Mouse (Mus musculus) liver, embryonic 14.5 days (tissue): ENCODE results near the gene Sos2. TPM values are rescaled to one million over a fixed set of nuclear protein-coding genes. Genes with fewer than 3 reads are reported as not detected.
"Not testable (repeated sequence)": the region's sequence is repeated elsewhere in the genome, so short reads cannot be mapped to it uniquely, and the experiment has no call there.

Source experiments
- ATAC-seq: fragments of 200-750 bp; cut with Nextera tagmentation; 2 replicates; pipeline ENCODE4 v1.8.0; 2017; ENCODE audit warnings: moderate number of reproducible peaks, mild to moderate bottlenecking, moderate library complexity; ENCODE audit not compliant: insufficient read depth
- DNase-seq, 3 experiments: peaks; one replicate each; pipeline ENCODE4 v3.0.0-alpha.2; 2012 to 2013; ENCODE audit warnings: low read depth in 3 of 3, low spot score in 3 of 3
- H3K27ac ChIP-seq: fragments of 300-500 bp; sonication (generic); 2 replicates; pipeline ENCODE4 v1.5.1; 2014; ENCODE audit warnings: moderate library complexity, mild to moderate bottlenecking, control low read depth, inconsistent platforms
- H3K27me3 ChIP-seq: fragments of 300-500 bp; sonication (generic); 2 replicates; pipeline ENCODE4 v1.6.1; 2014; ENCODE audit warnings: mild to moderate bottlenecking, low read length, moderate library complexity; ENCODE audit not compliant: control insufficient read depth, insufficient read depth
- H3K36me3 ChIP-seq: fragments of 300-500 bp; sonication (generic); replicated peaks from 2 replicates; pipeline ENCODE4 v1.6.1; 2014; ENCODE audit warnings: low read depth; ENCODE audit not compliant: control insufficient read depth, insufficient read depth
- H3K4me1 ChIP-seq, 2 experiments: fragments of 200-500 bp in 1 of 2; fragments of 300-500 bp in 1 of 2; sonication (generic) in 1 of 2; replicated peaks; 2 replicates each; pipeline ENCODE4 v1.6.1; 2012 to 2014; ENCODE audit warnings: antibody characterized with exemption in 1 of 2, inconsistent platforms in 1 of 2, low read length in 1 of 2; ENCODE audit not compliant: control insufficient read depth in 2 of 2, insufficient read depth in 2 of 2
- H3K4me2 ChIP-seq: fragments of 300-500 bp; sonication (generic); 2 replicates; pipeline ENCODE4 v1.6.1; 2014; ENCODE audit warnings: low read depth, mild to moderate bottlenecking, control low read depth, moderate library complexity
- H3K4me3 ChIP-seq, 2 experiments: fragments of 200-500 bp in 1 of 2; fragments of 300-500 bp in 1 of 2; sonication (generic) in 1 of 2; 2 replicates each; pipeline ENCODE4 v1.5.1; 2012 to 2014; ENCODE audit warnings: low read depth in 2 of 2, low read length in 2 of 2, mild to moderate bottlenecking in 2 of 2, control low read depth in 1 of 2, inconsistent platforms in 1 of 2, moderate library complexity in 1 of 2; ENCODE audit not compliant: insufficient read depth in 1 of 2
- H3K9ac ChIP-seq: fragments of 300-500 bp; sonication (generic); replicated peaks from 2 replicates; pipeline ENCODE4 v1.6.1; 2014; ENCODE audit warnings: mild to moderate bottlenecking, control low read depth, moderate library complexity
- H3K9me3 ChIP-seq: fragments of 300-500 bp; sonication (generic); 2 replicates; pipeline ENCODE4 v1.6.1; 2016; ENCODE audit warnings: low read length, mixed read lengths; ENCODE audit not compliant: control insufficient read depth
- CTCF ChIP-seq: IDR thresholded peaks from 2 replicates; pipeline ENCODE4 v1.5.1; 2016; ENCODE audit warnings: antibody characterized with exemption, low read depth, control low read depth
- EP300 ChIP-seq: IDR thresholded peaks from 2 replicates; pipeline ENCODE4 v1.6.1; 2016; ENCODE audit warnings: antibody characterized with exemption, low read depth
- WGBS: fragments of 180-500 bp; shearing (Covaris S2); extraction: QIAGEN DNeasy Blood & Tissue Kit; methylation state at CpG from one replicate; pipeline ENCODE4 v1.1.7; 2014; ENCODE audit not compliant: insufficient replicate concordance; 5-methylcytosine and 5-hydroxymethylcytosine counted together
- polyA plus RNA-seq, 2 experiments: library from polyadenylated mRNA; depleted of rRNA in 1 of 2; stranded (reverse) in 1 of 2; unstranded in 1 of 2; fragments of >200 nt; fragmentation: Nextera tagmentation in 1 of 2; extraction: Ambion mirVana in 1 of 2; gene quantifications; 2 replicates each; pipeline versions ENCODE4 v1.2.1 to v1.2.3; 2012 to 2014

Sos2 gene
- polyA plus RNA-seq, 2 experiments = 3.6 to 7.6 TPM

DNA sequence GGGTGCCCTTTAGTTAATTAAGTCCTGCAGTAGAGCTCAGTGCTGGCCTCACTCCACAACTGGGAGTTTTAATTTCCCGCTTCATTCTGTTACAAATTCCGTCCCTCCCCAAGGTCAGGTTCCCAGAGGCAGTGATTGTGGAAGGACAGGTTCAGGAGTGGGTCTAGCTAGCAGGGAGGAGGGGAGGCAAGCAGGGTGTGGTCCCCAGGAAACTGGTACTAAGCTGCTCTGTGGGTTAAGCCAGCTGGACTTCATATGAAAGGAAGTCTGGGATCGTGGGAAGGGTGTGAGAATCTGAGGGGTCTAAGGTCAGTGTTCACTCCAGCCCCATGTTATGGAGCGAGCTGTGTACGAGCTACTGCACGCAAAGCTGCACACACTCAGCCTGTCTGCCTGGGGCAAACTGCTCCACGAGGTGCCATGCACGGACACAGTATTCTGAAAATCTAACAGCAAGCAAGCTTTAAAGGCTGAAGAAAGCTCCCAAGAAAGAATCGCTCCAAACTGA is 105.5 kb downstream of the Sos2 start:
- ATAC-seq (no peak), DNase-seq (no peak)
- WGBS = 78% methylated on average over 9 of the region's 9 CpGs
- H3K9me3 ChIP-seq = no peaks in the 10 kb centered on the region
- H3K27ac ChIP-seq = no peak overlapping the region
- no peak overlapping the region for H3K4me2 ChIP-seq
- H3K36me3 ChIP-seq = peaks cover 5% of the 10 kb centered on the region
- peaks cover 6 to 12% of the 10 kb centered on the region in 2 experiments for H3K4me1 ChIP-seq
- TF ChIP-seq EP300 = no peak
- TF ChIP-seq CTCF = no peak
- H3K27me3 ChIP-seq = no peaks in the 10 kb centered on the region
- no peak overlapping the region for H3K4me3 ChIP-seq
- no peak overlapping the region for H3K9ac ChIP-seq

DNA sequence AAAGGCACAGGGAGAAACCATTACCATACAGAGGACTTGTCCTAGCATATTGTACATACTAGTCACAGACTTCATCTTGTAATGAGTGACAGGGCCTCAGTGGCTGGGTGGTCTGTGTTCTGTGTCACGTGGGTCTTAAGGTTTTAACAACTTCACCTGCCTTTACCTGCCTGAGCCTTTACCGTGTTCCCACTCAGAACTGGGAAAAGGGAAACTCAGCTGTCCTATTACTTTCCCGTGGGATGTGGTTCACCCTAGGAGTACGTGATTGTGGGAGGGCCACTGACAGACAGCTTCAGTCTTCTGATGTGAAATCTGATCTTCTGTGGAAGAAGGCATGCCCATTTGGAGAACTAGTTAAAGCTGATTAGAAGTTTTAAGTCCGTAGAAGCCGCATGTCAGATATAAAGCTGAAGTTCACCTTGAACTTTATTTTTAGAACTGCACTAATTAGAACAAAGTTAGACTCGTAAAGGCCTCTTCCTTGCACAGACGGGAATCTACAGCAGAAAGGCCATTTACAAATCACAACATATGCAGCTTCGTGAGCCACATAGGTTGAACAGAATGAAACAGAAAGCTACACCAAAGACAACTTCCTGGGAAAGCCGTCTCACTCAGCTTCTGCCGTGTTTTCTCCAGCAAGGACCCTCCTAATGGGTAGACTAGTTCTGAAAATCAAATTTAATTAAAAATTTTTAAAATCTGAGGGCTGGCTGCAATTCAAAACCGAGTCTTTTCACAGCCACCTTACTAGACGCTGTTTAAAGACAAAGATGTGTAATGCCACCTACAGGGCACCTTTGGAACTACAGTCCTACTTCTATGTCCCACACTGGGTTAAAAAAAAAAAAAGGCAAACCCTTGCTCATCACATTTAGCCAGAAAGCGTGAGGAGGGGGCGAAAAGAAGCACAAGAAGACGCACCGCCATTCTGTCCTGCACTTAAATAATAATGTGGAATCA is 107.5 kb downstream of the Sos2 start:
- Histone ChIP-seq H3K4me2 (peak overlapping the region; percentile 54), H3K9ac (0 out of 2 replicates have a peak overlapping the region, but pooled peaks have one; percentile 9), H3K27me3 (no peaks in the 10 kb centered on the region), H3K36me3 (no peaks in the 10 kb centered on the region; the same call in 1 of the 2 replicates), H3K9me3 (no peaks in the 10 kb centered on the region), H3K4me1 (0 out of 4 replicates have a peak, but pooled peaks cover 0 to 5% of the 10 kb centered on the region in 2 experiments), H3K27ac (no peak overlapping the region), H3K4me3 (peak overlapping the region in 1 of 2 experiments; percentile 27; a peak in 1 of 4 replicates)
- ATAC-seq (peak; percentile 25; the same call in 1 of the 2 replicates), DNase-seq (peak; percentile 50 to 61 (median 58))
- 28% methylated on average over 17 of the region's 17 CpGs for WGBS
- TF ChIP-seq EP300 (no peak), CTCF (peak; percentile 72)

DNA sequence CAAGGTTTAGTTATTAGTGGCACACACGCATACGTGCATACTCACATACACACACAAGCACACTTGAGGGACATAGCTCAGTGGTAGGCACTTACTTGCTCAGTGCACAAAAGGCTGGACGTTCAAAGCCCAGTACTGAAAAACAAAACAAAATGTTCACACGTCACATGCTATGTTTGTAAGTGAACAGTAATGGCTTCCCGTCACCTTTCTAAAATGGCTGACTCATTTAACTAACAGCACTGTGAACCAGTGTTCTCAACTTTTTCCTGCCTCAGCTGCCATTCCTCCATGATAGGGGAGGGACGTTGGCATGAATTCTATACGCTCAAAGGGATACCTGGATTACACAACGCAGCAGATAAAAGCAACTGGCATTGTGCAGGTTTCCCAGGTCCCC is 108.4 kb downstream of the Sos2 start:
- Histone ChIP-seq H3K27me3 (no peaks in the 10 kb centered on the region), H3K4me2 (no peak overlapping the region), H3K27ac (no peak overlapping the region), H3K9ac (no peak overlapping the region), H3K9me3 (no peaks in the 10 kb centered on the region), H3K4me1 (0 out of 4 replicates have a peak, but pooled peaks cover 0 to 5% of the 10 kb centered on the region in 2 experiments), H3K36me3 (no peaks in the 10 kb centered on the region; the same call in 1 of the 2 replicates), H3K4me3 (no peak overlapping the region)
- DNase-seq = no peak
- WGBS = 82% methylated on average over 8 of the region's 8 CpGs
- no peak for TF ChIP-seq CTCF
- TF ChIP-seq EP300 = no peak
- ATAC-seq = no peak

DNA sequence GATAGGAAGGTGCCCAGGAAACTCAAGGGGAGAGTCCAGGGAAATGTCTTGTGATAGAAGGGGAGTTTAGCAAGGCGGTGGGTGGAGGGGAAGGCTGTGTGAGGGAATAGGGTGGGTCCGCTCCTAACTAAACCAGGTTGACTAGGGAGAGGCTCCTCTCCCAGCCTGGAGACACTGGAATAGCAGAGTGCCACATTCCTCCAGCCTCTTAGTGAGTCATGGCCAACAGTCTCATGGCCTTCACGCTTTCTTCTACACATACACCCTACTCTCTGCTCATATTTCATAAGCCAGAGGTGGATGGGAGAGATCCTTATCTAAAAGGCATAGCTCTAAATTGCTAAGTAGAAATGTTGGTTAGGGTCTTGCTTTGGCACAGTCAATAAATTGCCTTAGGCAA is 111.7 kb downstream of the Sos2 start:
- Histone ChIP-seq H3K9ac (no peak overlapping the region), H3K4me2 (no peak overlapping the region), H3K4me3 (no peak overlapping the region), H3K27me3 (no peaks in the 10 kb centered on the region), H3K27ac (no peak overlapping the region), H3K4me1 (0 out of 4 replicates have a peak, but pooled peaks cover 0 to 5% of the 10 kb centered on the region in 2 experiments), H3K9me3 (no peaks in the 10 kb centered on the region), H3K36me3 (no peaks in the 10 kb centered on the region)
- TF ChIP-seq EP300 (no peak), CTCF (no peak)
- ATAC-seq (no peak), DNase-seq (no peak)
- 85% methylated on average over 3 of the region's 3 CpGs for WGBS

DNA sequence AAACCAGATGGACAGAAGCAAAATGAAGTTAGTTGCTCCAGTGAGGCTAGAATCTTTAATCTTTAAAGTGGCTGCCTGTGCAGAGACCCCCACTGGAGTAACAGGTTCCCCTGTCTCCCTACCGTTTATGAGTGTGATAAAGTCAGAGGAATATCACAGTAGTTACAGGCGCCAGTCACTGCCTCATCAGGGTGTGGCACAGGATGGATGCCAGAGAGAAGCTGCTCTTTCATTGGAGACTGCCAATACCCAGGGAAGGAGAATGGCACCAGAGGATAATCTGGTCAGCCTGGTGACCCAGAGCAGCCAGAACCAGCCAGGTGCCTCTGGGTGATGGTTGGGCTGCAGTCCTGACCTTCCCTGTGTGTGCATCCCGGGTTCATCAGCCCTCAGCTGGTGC is 113.4 kb downstream of the Sos2 start:
- Histone ChIP-seq H3K4me1 (no peaks in the 10 kb centered on the region), H3K4me2 (no peak overlapping the region), H3K27ac (no peak overlapping the region), H3K9ac (no peak overlapping the region), H3K9me3 (no peaks in the 10 kb centered on the region), H3K36me3 (no peaks in the 10 kb centered on the region), H3K4me3 (no peak overlapping the region), H3K27me3 (no peaks in the 10 kb centered on the region)
- no peak for TF ChIP-seq EP300
- no peak for TF ChIP-seq CTCF
- 41% methylated on average over 3 of the region's 3 CpGs for WGBS
- ATAC-seq (no peak), DNase-seq (no peak)

DNA sequence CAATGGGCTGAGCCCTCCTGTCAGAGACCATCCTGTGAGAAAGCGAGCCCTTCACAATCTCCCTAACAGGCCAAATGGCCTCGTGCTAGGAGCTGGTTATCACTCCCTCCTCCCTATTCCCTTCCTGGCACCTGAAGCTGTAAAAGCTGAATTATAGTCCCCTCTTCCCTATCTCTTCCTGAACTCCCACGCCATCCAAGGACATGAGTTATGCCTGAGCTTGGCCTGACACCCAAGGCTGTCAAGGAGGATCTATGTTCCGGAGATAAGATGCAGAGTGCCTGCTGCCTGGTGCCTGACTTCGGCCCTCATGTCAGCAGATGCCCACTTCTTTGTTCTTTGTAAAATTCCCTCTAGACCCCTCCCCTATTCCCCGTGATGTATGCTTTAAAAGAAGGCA is 120.6 kb downstream of the Sos2 start:
- not testable (repeated sequence) for H3K27me3 ChIP-seq, H3K36me3 ChIP-seq, H3K4me2 ChIP-seq, ATAC-seq, H3K9me3 ChIP-seq, H3K4me1 ChIP-seq, H3K9ac ChIP-seq, DNase-seq, H3K4me3 ChIP-seq, H3K27ac ChIP-seq
- 67% methylated on average over 5 of the region's 6 CpGs for WGBS
